Mouse (Mus musculus): ENCODE data around the gene Csnk1d.

DNA sequence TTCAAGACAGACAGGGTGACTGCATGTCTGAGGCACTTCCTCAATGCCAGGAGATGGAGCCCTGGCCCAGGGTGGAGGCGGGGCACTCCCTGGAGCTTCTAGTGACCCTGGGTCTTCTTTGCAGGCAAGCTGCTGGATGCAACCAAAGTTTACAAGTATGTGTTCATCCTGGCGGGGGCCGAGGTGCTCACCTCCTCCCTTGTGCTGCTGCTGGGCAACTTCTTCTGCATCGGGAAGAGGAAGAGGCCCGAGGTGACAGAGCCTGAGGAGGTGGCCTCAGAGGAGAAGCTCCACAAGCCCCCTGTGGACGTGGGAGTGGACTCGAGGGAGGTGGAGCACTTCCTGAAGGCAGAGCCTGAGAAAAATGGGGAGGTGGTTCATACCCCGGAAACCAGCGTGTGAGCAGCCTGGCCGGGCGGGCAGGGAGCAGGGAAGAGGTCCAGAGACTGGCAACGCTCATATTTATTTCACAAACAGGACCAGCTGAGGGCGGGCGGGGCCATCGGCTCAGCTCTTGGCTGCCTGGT, 33.3 kb downstream of the Csnk1d start:
- no peak for TF ChIP-seq TAL1 (IDR thresholded peaks at IDR 0.05; ENCODE audit: low read length)
- no peak for TF ChIP-seq GATA1 (IDR thresholded peaks at IDR 0.05; ENCODE audit: low read length)
